Mouse (Mus musculus): ENCODE measurements around the gene Fam111a. TPM values are rescaled to one million over a fixed set of nuclear protein-coding genes. Genes with fewer than 3 reads are reported as not detected.
A peak's percentile ranks its signal among the peaks of the same experiment; 100 is the strongest.
"Not testable (repeated sequence)": the region's sequence is repeated elsewhere in the genome, so short reads cannot be mapped to it uniquely, and the experiment has no call there.

The Fam111a gene
- 22.5 and 24.5 TPM in 2 replicates for polyA plus RNA-seq (2014; fragmentation: Nextera tagmentation; extraction: Ambion mirVana)

DNA sequence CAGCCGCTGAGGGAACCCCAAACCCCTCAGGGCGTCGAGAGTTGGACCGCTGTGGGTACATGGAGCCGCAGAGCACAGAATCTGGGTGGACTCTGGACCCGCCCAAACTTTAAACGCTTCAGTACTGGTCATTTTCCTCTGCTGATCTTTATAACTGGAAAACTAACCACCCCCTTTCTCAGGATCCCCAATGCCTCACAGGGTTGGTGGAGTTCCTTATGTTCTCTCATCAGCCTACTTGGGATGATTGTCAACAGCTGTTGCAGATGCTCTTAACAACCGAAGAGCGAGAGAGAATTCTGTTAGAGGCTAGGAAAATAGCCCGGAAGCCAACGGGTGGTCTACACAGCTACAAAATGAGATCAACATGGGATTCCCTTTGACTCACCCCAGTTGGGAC lies at the start of gene Fam111a:
Fam111a (plus strand) TSS at position 301 of the 400 bp plus-strand sequence.
- not testable (repeated sequence) for H3K27me3 ChIP-seq (ENCODE audit: control insufficient read depth, insufficient read depth, low read length); ATAC-seq (ENCODE audit: insufficient read depth, low FRiP score, low TSS enrichment); H3K9ac ChIP-seq (ENCODE audit: low read length); H3K27ac ChIP-seq (ENCODE audit: low read depth, low read length); H3K4me1 ChIP-seq (ENCODE audit: control insufficient read depth, insufficient read depth, low read length); H3K4me3 ChIP-seq (ENCODE audit: low read depth, low read length); DNase-seq (ENCODE audit: low spot score); H3K36me3 ChIP-seq (ENCODE audit: control insufficient read depth, insufficient read depth, low read length); H3K4me2 ChIP-seq (ENCODE audit: low read depth); H3K9me3 ChIP-seq (ENCODE audit: control insufficient read depth, low read length)
- 93% methylated on average over 11 of the region's 11 CpGs for WGBS

DNA sequence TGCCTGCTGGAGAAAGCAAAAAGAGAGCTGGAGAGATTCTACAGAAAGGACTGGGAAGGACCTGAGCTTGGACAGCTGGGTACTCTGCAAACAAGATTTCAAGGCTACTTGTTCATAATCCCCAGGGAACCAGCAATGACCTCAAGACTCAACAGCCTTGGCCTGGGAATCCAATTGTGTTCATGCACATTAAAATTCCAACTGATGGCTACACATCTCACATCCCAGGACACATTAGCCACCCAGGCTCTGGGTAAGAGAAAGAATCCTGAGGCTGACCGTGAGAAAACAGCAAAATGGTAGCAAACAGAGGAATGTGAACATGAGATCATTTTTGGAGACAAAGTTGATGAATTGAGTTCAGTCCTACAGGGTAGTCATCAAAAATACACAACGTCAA lies 49.3 kb upstream of the Fam111a start:
- Histone ChIP-seq H3K36me3 (ENCODE audit: control insufficient read depth, insufficient read depth, low read length) (peaks cover 4% of the 10 kb centered on the region), H3K27ac (ENCODE audit: low read depth, low read length) (peak overlapping the region; percentile 78)
- 60% methylated on average over 2 of the region's 2 CpGs for WGBS

DNA sequence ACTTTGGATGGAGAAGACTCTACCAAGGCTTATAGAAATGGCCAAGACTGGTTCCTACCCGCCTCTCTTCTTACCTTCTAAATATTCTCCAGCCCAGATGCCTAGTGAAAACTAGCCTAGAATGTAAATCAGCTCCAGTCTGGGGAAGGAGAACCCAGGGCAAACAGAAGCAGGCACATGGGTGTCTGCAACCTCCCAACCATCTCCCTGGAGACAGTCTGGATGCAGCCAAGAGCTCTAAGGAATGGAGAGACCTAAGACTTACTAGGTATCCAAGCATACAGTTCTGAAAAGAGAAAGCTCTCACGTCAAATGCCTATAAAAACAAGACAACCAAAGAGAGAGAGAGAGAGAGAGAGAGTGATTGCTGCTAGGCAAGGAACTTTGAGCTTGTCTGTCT lies 47.6 kb upstream of the Fam111a start:
- H3K4me3 ChIP-seq (ENCODE audit: low read depth, low read length): peak overlapping the region; percentile 89

More for the DNA sequence above, 49.3 kb upstream of the Fam111a start:
- DNase-seq (ENCODE audit: low spot score): no peak
- H3K4me1 ChIP-seq (ENCODE audit: control insufficient read depth, insufficient read depth, low read length): peaks cover 36% of the 10 kb centered on the region
- no peaks in the 10 kb centered on the region for H3K9me3 ChIP-seq (ENCODE audit: control insufficient read depth, low read length)
- no peak for ATAC-seq (ENCODE audit: insufficient read depth, low FRiP score, low TSS enrichment)
- no peaks in the 10 kb centered on the region for H3K27me3 ChIP-seq (ENCODE audit: control insufficient read depth, insufficient read depth, low read length)
- no peak overlapping the region for H3K9ac ChIP-seq (ENCODE audit: low read length)
- no peak overlapping the region for H3K4me3 ChIP-seq (ENCODE audit: low read depth, low read length)
- peak overlapping the region; percentile 13 for H3K4me2 ChIP-seq (ENCODE audit: low read depth)

DNA sequence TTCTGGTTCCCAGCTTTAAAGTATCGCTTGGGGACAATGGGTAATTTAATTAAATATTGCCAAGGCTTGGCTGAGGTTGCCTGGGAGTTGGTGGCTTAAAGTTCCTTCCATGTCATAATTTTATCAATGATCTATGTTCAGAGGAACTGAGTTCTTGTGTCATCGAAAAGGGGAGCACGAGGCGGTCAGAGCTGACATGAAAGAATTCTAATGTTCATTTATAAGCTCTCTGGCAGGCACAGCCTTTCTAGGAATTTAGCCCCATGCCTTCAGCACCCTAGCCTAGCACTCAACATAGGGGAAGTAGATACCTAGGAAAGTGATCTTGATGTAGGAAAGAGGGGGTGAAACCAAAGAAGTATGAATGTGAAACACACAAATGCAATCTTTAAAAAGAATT lies 47.2 kb upstream of the Fam111a start:
- H3K36me3 ChIP-seq (ENCODE audit: control insufficient read depth, insufficient read depth, low read length): no peaks in the 10 kb centered on the region
- H3K9me3 ChIP-seq (ENCODE audit: control insufficient read depth, low read length): no peaks in the 10 kb centered on the region
- DNase-seq (ENCODE audit: low spot score) (no peak), ATAC-seq (ENCODE audit: insufficient read depth, low FRiP score, low TSS enrichment) (no peak)
- H3K4me1 ChIP-seq (ENCODE audit: control insufficient read depth, insufficient read depth, low read length): peaks cover 22% of the 10 kb centered on the region
- 67% methylated on average over 4 of the region's 4 CpGs for WGBS
- H3K9ac ChIP-seq (ENCODE audit: low read length): peak overlapping the region; percentile 99
- H3K27me3 ChIP-seq (ENCODE audit: control insufficient read depth, insufficient read depth, low read length): no peaks in the 10 kb centered on the region
- H3K4me3 ChIP-seq (ENCODE audit: low read depth, low read length): peak overlapping the region; percentile 89
- peak overlapping the region; percentile 62 for H3K27ac ChIP-seq (ENCODE audit: low read depth, low read length)
- H3K4me2 ChIP-seq (ENCODE audit: low read depth): peak overlapping the region; percentile 52

More for the DNA sequence above, 47.6 kb upstream of the Fam111a start:
- Histone ChIP-seq H3K9ac (ENCODE audit: low read length) (peak overlapping the region; percentile 99), H3K27ac (ENCODE audit: low read depth, low read length) (peak overlapping the region; percentile 62), H3K4me2 (ENCODE audit: low read depth) (peak overlapping the region; percentile 52), H3K4me1 (ENCODE audit: control insufficient read depth, insufficient read depth, low read length) (peaks cover 23% of the 10 kb centered on the region), H3K36me3 (ENCODE audit: control insufficient read depth, insufficient read depth, low read length) (no peaks in the 10 kb centered on the region), H3K27me3 (ENCODE audit: control insufficient read depth, insufficient read depth, low read length) (no peaks in the 10 kb centered on the region), H3K9me3 (ENCODE audit: control insufficient read depth, low read length) (no peaks in the 10 kb centered on the region)
- ATAC-seq (ENCODE audit: insufficient read depth, low FRiP score, low TSS enrichment): no peak
- 57% methylated on average over 2 of the region's 2 CpGs for WGBS
- DNase-seq (ENCODE audit: low spot score): peak; percentile 50

DNA sequence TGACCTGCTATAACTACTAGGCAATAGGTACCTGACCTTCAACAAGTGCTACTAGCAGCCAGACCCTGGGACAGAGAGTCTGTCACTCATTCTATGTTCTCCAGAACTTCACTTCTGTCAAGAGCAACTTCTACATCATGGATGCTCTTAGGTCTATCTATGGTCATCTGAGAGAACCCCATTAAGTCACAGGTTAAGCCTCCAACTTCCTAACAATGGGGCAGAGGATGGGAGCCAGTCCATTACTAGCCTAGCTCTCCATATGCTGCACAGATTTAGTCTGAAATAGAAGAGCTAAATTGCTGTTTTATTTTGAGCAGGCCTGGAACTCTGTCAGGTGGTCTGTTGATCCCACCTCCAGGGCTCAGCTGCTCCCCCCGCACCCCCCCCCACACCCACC lies 46.6 kb upstream of the Fam111a start:
- Histone ChIP-seq H3K27ac (ENCODE audit: low read depth, low read length) (peak overlapping the region; percentile 62; the same call in 1 of the 2 replicates), H3K9ac (ENCODE audit: low read length) (peak overlapping the region; percentile 99), H3K4me3 (ENCODE audit: low read depth, low read length) (peak overlapping the region; percentile 89), H3K4me1 (ENCODE audit: control insufficient read depth, insufficient read depth, low read length) (peaks cover 21% of the 10 kb centered on the region), H3K36me3 (ENCODE audit: control insufficient read depth, insufficient read depth, low read length) (no peaks in the 10 kb centered on the region), H3K27me3 (ENCODE audit: control insufficient read depth, insufficient read depth, low read length) (no peaks in the 10 kb centered on the region), H3K9me3 (ENCODE audit: control insufficient read depth, low read length) (no peaks in the 10 kb centered on the region), H3K4me2 (ENCODE audit: low read depth) (peak overlapping the region; percentile 52)
- DNase-seq (ENCODE audit: low spot score): no peak
- no peak for ATAC-seq (ENCODE audit: insufficient read depth, low FRiP score, low TSS enrichment)
- WGBS: 71% methylated on average over 1 of the region's 1 CpGs

DNA sequence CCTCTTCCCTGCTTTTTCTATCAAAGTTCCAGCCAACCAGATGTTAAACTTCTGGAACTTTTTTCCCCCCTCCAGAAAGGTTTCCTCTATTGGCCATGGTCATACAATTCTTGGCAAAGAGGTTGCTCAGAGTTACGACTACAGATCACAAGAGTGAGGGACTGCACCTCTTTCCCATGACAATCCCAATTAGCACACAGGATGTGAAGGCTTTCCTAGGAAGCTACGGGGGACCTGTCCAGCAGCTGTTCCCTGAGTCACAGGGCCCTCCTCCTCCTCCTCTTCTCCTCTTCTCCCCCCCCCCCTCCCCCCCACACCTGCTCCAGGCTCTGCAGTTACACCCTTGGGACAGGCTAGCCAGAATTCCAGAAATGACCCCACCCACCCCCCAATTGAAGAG lies 46.1 kb upstream of the Fam111a start:
- peak; percentile 1; the same call in 1 of the 2 replicates for ATAC-seq (ENCODE audit: insufficient read depth, low FRiP score, low TSS enrichment)
- Histone ChIP-seq H3K4me1 (ENCODE audit: control insufficient read depth, insufficient read depth, low read length) (peaks cover 21% of the 10 kb centered on the region), H3K4me2 (ENCODE audit: low read depth) (peak overlapping the region; percentile 52), H3K27me3 (ENCODE audit: control insufficient read depth, insufficient read depth, low read length) (no peaks in the 10 kb centered on the region), H3K4me3 (ENCODE audit: low read depth, low read length) (peak overlapping the region; percentile 89), H3K36me3 (ENCODE audit: control insufficient read depth, insufficient read depth, low read length) (no peaks in the 10 kb centered on the region), H3K9ac (ENCODE audit: low read length) (peak overlapping the region; percentile 99), H3K27ac (ENCODE audit: low read depth, low read length) (peak overlapping the region; percentile 97), H3K9me3 (ENCODE audit: control insufficient read depth, low read length) (no peaks in the 10 kb centered on the region)
- peak; percentile 30 for DNase-seq (ENCODE audit: low spot score)
- 6% methylated on average over 2 of the region's 2 CpGs for WGBS

DNA sequence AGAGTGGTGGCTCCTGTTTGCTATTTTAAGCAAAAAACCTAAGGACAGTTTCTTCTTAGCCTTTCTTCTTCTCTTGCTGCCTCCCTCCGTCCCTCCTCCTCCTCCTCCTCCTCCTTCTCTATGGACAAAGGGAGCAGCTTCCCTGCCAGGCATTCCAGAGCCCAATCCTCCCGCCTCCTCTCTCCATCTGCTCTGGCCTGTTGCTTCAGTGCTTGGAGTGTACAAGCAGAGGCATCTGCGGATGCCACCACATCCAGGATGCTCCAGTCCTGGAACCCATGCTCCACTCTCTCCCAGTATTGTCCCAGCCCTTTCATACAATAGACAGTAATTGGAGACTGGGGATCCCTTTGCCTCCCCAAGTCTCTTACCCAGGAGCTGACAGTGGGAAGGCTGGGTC lies 45.4 kb upstream of the Fam111a start:
- peak overlapping the region; percentile 99 for H3K9ac ChIP-seq (ENCODE audit: low read length)
- peak overlapping the region; percentile 52 for H3K4me2 ChIP-seq (ENCODE audit: low read depth)
- peaks cover 19% of the 10 kb centered on the region for H3K4me1 ChIP-seq (ENCODE audit: control insufficient read depth, insufficient read depth, low read length)
- peak overlapping the region; percentile 97 for H3K27ac ChIP-seq (ENCODE audit: low read depth, low read length)
- 2% methylated on average over 3 of the region's 3 CpGs for whole genome bisulfite sequencing
- no peaks in the 10 kb centered on the region for H3K36me3 ChIP-seq (ENCODE audit: control insufficient read depth, insufficient read depth, low read length)
- ATAC-seq (ENCODE audit: insufficient read depth, low FRiP score, low TSS enrichment) (peak; percentile 31; the same call in 1 of the 2 replicates), DNase-seq (ENCODE audit: low spot score) (peak; percentile 61)
- H3K9me3 ChIP-seq (ENCODE audit: control insufficient read depth, low read length): no peaks in the 10 kb centered on the region
- no peaks in the 10 kb centered on the region for H3K27me3 ChIP-seq (ENCODE audit: control insufficient read depth, insufficient read depth, low read length)
- peak overlapping the region; percentile 89 for H3K4me3 ChIP-seq (ENCODE audit: low read depth, low read length)

DNA sequence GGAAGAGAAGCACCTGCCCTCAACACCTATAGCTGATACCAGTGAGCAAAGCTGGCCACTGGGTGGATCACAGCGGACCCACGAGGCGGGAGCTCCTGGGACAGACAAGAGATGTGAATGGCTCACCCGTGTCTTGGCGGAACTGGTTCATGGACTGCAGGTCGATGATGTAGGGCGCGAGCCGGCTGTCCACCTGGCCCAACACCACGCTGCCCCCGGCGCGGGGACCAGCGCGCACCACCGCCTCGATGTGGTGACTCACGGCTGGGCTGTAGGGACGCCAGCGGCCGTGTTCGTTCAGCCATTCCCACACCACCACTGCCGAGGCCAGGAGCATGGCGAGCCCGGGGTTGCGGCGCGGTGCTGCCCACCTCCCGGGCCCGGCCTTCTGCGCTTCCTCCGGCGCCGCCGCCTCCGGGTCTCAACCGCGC lies 44.6 kb upstream of the Fam111a start:
- Histone ChIP-seq H3K36me3 (ENCODE audit: control insufficient read depth, insufficient read depth, low read length) (no peaks in the 10 kb centered on the region), H3K4me1 (ENCODE audit: control insufficient read depth, insufficient read depth, low read length) (peaks cover 12% of the 10 kb centered on the region), H3K4me2 (ENCODE audit: low read depth) (peak overlapping the region; percentile 52), H3K27me3 (ENCODE audit: control insufficient read depth, insufficient read depth, low read length) (no peaks in the 10 kb centered on the region), H3K9me3 (ENCODE audit: control insufficient read depth, low read length) (no peaks in the 10 kb centered on the region), H3K27ac (ENCODE audit: low read depth, low read length) (peak overlapping the region; percentile 97), H3K9ac (ENCODE audit: low read length) (peak overlapping the region; percentile 99), H3K4me3 (ENCODE audit: low read depth, low read length) (peak overlapping the region; percentile 89)
- WGBS: under 1% methylated on average over 31 of the region's 38 CpGs
- DNase-seq (ENCODE audit: low spot score): peak; percentile 53
- peak; percentile 40 for ATAC-seq (ENCODE audit: insufficient read depth, low FRiP score, low TSS enrichment)

Data from neural tube, embryonic 11.5 days (tissue).